Mouse (Mus musculus) erythroid progenitor cell, adult 5-6 weeks (primary cell): ENCODE results near the gene Kif16b. TPM values are rescaled to one million over a fixed set of nuclear protein-coding genes. Genes with fewer than 3 reads are reported as not detected.
"Not testable (repeated sequence)": the region's sequence is repeated elsewhere in the genome, so short reads cannot be mapped to it uniquely, and the experiment has no call there.

ENCODE experiments used
- ATAC-seq: replicated peaks from 2 replicates; pipeline ENCODE4 v1.8.0; 2016; ENCODE audit warnings: moderate number of reproducible peaks, mild to moderate bottlenecking, moderate TSS enrichment, inconsistent platforms; ENCODE audit not compliant: poor library complexity, low FRiP score, severe bottlenecking
- total RNA-seq, 2 experiments: library from RNA; stranded (forward) in 1 of 2; stranded (reverse) in 1 of 2; fragments of 150-400 nt in 1 of 2; fragments of 186-747, 209-891 nt in 1 of 2; gene quantifications; 2 replicates each; pipeline versions ENCODE4 v1.2.3 to v1.2.4; 2015 to 2017; ENCODE audit warnings: low replicate concordance in 2 of 2

Gene Kif16b
- total RNA-seq, 2 experiments from 2014 or later, result 9.5 to 15.5 TPM

DNA sequence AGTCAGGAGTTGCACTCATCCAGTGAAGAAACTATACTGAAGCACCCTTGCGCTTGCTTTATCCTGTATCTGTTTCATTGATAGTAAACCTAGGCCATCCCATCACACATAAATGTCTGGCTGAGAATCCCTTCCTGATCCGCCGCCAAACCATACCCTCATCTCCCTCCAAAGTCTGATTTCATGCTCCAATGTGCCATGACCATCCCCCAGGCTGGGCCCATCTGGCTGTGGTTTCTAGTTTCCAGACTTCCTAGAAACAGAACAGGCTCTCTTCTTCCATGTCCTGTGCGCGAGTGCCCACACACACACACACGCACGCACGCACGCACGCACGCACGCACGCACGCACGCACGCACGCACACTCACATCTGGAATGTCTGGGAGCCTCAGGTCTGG is 292.6 kb downstream of the Kif16b start:
- no peak for ATAC-seq

DNA sequence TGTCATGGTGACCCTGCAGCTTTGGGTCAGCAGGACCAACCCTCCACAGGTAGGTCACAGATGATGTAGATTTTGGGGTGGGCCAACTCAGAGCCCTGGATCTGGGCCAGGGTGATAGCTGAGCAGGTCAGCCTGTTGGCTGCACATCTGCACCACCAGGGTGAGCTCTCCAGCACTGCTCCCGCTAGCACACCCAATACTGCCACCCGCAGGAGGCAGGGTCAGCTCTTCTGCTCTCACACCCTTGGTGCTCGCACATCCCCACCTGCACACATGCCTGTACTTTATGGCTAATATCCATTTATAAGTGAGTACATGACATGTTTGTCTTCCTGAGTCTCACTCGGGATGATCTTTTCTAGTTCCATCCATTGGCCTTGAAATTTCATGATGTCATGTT is 296.6 kb downstream of the Kif16b start:
- ATAC-seq, result no peak

DNA sequence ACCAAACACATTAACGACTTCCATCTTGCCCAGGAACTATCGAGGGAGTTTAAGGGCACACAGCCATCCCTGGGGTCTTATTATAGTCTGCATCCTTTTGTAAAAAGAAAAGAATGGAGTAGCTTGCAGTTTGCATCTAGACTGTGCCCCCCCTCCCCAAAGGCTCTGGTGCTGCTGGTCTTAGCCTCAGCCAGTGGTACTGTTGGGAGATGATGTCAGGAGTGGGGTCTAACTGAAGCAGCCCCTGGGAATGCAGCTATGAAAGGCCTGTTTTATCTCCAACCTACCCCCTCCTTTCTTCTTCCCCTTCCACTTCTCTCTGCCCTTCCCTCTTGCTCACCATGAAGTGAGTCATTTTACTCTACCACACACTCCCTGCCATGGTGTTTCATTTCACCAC is 298.1 kb downstream of the Kif16b start:
- no peak for ATAC-seq

DNA sequence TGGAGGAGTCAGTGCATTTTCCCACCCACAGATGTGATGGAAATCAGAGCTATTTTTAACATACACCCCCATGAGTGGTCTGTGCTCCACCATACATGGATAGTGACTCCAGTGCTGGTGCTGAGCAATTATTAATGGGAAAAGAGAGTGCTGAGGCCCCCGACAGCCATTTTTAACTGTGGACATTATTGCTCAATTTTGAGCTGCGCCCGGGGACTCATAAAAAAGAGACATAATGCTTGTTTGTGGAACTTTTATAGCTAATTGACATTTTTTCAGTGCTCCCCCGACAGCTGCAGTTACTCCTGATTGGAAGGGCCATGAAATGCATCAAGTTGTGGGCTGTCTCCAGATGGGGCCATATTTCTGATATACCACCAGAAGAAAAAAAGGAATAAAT is 302.1 kb downstream of the Kif16b start:
- no peak for ATAC-seq

DNA sequence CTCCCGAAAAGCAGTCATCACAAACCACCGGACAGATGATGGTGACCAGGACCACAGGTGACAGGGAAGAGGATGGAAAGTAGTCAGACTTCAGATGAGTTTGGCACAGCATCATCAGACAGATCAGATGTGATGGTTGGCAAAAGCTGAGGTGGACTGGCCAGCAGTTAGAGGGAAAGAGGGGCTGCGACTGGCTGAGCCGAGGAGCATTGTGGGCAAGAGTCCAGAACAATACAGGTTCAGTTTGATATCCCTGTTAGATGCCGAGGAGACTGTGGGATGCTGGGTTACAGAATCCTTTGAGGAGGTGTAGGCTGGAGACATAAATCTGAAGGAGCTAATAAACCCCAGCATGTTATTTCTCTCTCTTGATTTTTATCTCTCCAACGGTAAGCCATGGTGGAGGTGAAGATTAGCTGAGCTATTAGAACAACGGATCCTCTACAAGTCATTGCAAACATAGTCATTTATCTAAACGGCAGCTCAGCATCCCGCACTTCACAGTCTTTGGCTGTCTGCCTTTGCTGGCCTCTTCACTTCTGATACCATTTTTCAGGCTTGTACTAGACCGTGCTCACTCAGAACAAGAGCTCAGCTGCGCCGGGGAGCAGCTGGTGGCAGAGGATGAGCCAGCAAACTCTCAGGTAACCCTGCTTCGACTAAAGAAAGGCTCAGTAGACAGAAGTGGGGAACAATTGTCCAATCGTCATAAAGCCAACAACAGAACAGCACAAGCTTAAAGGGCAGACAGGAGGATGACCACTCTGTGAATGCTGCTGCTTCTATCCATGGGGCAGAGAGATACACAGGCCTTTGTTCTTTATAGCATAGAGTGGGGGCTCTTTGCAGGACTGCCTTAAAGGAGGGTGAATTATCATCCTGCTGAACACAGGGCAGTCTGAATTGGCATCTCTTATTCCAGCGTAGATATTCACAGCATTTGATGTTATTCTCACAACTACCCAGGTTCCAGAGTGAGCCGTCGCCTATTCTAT is 304.9 kb downstream of the Kif16b start:
- ATAC-seq, result no peak

DNA sequence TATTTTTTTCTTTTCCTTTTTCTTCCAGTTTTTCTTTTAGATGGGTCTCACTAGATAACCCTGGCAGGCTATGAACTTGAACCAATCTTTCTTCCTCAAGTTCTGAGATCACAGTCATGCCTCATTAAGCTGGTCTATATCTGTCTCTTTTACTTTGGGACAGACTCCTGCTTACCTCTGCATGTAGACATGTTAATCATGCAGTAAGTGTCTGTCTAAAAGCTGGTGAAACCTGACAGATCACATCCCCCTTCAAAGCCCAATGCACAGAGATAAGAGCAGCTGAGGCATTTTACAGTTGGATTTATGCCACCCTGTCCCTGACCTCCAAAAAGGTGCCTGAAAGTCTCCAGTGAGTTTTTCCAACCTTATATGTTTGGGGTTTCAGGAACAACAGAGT is 310.4 kb downstream of the Kif16b start:
- ATAC-seq, result no peak

DNA sequence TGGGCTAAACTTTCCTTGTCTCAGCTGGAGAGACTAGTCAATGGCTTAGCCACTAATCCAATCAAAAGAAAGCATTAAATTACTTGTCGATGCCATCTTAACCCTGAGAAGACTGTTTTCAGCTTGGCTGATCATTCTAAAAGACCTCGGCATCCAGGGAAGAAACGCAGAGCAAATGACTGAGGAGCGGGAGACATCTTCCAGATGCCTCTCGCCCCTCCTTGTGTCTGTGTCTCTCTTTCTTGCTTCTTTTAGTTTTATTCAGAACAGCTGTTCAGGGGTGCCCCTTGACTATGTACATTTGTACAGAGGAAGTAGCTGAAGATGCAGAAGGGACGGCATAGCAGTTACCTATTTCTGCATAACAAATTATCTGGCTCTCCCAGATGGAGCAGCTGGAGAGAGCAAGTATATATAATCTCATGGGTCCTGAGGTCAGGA is 311.0 kb downstream of the Kif16b start:
- ATAC-seq, result no peak

DNA sequence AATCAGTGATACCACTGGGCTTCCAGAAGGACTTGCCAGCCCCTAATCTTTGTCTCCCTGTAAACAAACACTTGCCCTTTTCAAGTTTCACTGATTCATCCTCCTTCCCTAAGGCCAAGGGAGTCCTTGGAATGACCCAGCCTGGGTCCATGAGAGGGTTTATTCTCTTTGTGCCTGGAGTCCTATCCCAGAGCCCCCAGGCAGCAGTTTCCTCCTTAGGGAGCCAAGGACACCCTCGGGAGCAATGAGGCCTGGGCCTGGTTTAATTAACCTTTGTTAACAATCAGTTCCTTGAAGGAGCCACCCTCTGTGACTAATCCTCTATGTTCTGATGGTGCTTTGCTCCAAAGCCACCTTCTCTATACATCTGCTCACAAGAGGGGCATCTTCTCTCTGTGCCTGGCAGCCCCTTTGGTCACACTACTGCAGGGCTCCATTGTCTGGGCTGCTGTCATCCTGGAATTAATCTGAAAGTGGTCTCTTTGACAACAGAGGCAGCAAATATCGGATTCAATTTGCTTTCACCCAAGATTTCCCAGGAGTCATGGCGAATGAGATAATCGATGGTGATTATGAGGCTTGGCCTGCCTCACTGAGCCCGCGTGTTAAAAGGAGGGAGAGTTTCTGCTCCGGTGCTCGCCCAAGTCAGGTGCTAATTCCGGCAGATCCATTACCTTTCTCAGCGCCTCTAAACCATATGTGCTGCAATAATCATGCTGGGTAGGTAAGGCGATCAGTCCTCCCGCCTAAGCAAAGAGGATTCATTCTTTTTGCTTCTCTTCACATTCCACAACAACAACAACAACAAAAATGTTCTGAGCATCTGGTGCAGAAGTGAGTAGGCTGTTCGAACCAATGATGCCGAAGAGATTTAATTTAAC is 311.7 kb downstream of the Kif16b start:
- ATAC-seq, result no peak

DNA sequence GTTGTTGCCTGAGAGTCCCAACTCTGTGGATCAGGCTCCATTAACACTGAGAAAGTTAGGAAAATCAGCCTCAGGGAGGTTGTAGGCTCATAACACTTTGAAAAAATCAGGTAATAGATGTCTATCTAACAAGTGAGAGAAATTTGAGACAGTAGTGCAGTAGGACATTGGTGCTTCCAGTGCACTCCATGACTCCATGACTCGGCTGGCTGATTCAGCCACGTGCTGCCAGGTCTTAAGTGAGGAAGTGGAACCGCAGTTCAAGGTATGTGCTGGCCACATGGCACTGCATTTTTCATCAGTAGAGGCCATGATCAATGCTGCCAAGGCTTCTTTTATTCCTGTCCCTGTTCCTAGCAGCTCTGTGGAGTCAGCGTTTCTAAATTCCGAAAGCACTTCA is 315.5 kb downstream of the Kif16b start:
- ATAC-seq, result no peak

DNA sequence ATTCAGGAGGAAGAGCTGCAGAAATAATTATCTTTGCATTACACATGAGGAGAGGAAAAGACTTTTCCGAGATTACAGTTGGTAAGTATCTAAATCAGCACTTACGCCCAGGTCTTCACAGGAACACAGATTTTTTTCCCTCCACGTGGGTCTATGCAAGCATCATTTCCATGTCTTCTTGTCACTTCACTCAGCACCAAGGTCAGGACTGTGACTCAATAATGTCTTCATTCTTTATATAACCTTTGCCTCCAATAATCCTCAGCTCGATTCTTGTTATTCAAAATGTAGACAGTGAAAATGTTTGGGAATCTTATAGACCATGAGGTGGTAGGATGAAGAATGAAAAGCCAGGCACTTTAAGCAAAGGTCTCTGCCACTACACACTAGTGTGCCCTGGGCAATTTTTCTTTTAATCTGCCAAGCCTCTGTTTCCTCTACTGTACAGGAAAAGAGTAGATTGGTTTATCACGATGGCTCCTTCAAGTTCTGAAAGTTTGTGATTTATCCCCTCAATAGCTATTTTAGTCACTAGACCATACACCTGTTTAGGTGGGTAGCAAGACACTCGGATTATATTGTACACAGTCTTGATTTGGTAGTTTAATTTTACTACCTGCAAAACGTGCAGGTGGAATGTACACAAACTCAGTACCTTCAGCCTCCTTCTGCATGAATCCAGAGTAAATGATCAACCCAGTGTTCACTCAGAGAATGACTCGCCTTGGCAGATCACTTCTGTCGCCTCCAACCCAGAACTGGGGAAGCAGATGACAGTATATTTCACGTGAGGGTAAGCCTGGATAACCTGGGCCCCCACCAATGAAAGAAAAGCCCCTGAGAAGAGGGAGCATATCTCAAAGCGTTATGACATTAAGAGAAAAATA is 316.2 kb downstream of the Kif16b start:
- ATAC-seq, result no peak

DNA sequence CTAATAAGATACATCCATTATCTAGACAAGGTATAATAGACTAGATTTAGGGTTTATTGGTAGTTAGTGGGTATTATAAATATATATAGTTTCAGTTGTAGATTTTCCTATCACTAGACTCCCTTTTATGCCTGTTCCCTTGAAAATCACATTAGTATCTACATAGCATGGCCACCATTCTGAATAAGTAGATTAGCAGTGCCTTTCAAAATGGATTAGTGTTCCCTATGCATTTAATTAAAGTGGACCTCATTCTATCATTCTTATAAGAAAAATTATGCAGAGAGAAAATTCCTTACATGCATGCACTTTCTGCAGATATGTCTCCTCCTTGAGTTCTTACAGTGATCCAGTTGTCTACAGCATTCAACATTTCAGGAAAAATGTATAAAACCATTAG is 320.9 kb downstream of the Kif16b start:
- no peak for ATAC-seq

DNA sequence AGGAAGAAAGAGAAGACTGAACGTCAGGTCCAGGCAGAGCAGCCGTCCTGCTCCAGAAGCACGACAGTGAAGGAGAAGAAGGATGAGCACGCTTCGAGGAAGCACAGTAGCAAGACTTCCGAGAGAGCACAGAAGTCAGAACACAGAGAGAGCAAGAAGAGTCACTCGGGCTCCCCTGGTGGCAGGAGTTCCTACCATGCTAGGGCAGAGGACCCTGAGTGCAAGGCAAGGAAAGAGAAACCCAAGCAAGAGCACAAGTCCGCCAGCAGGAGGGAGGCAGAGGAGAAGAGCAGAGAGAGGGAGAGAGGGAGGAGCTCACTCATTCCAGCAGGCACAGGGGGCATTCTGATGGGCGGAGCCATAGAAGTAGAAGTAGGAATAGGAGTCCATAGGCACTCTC is 323.9 kb downstream of the Kif16b start:
- not testable (repeated sequence) for ATAC-seq

DNA sequence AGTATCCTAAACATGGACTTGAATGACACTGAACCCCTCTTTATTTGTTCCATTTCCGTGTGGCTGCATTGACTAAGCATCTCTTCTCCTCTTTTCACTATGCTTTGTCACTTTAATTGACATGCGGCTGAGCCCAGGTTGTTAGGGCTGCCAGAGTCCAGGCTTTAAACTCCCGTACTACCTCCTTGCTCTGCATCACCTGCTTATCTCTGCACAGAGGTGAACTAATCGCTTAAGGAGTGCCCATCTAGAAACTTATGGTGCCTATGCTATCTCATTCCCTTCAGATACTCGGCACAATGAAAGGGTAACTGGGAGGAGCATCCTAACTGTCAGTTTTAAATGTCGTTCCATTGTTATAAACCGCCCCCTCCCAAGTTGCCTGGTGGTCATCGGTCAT is 331.6 kb downstream of the Kif16b start:
- ATAC-seq, result no peak

Other genes starting within 250 kb of the Kif16b start
- gene Snrpb2, start 161.5 kb upstream of the Kif16b start, total RNA-seq (2015; ENCODE audit: low replicate concordance), result 30.2 and 30.6 TPM in 2 replicates
- 6.9 and 24.4 TPM in 2 replicates for gene Snrpb2, start 161.5 kb upstream of the Kif16b start, total RNA-seq (2017; ENCODE audit: low replicate concordance)
- gene Otor, start 176.9 kb upstream of the Kif16b start, total RNA-seq (2015; ENCODE audit: low replicate concordance), result not detected in 2 replicates
- gene Otor, start 176.9 kb upstream of the Kif16b start, total RNA-seq (2017; ENCODE audit: low replicate concordance), result not detected in 2 replicates